Comparison of ENCODE assay signal across 25 mouse cellular contexts in the genomic region with DNA sequence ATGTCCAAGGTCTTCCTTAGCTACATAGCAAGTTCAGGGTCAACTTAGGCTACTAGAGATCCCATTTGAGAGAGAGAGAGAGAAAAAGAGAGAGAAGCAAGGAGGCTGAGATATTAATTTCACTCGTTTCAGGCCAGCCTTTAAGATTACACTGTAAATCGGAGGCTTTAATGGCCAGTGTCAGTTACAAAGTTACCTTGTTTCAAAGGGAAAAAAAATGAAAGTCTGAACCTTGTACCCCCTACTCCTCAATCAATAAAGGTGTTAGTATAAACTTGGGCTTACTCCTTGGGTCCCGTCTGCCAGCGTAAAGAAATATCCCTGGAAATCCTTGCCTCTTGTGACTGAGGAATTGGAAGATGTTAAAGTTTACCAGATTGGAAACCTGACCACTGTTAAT. TPM values are rescaled to one million over a fixed set of nuclear protein-coding genes. Genes with fewer than 3 reads are reported as not detected.
A peak's percentile ranks its signal among the peaks of the same experiment; 100 is the strongest.
DNase-seq lines count a peak whose midpoint lies in the region; ATAC-seq and TF ChIP-seq lines count a peak whose summit lies in the region.
"Had no signal": no experiment of that assay in that cellular context is flagged by ENCODE, and none has a peak within 500 bp of the region (broad histone marks: within the 10 kb centered on the region; RNA-seq: fewer than 3 reads in every experiment).

No protein-coding gene starts in this region.

- no peak overlapping the region for H3K9ac ChIP-seq in kidney, embryonic 14.5 days (ENCODE audit: low read depth, low read length)
- H3K9ac ChIP-seq in kidney, postnatal 0 days (ENCODE audit: low read depth, low read length), result no peak overlapping the region
- no peak overlapping the region for H3K9ac ChIP-seq in intestine, postnatal 0 days (ENCODE audit: low read depth, low read length)
- no peak overlapping the region for H3K9ac ChIP-seq in hindbrain, embryonic 12.5 days
- H3K9ac ChIP-seq: forebrain, embryonic 13.5 days; heart, embryonic 13.5 days; hindbrain, embryonic 15.5 days had no signal

- H3K4me3 ChIP-seq in kidney, embryonic 14.5 days (ENCODE audit: low read length), result no peak overlapping the region
- no peak overlapping the region for H3K4me3 ChIP-seq in kidney, postnatal 0 days (replicated peaks; ENCODE audit: low read depth, low read length)
- H3K4me3 ChIP-seq in intestine, postnatal 0 days (ENCODE audit: low read depth, low read length), result no peak overlapping the region
- H3K4me3 ChIP-seq in hindbrain, embryonic 12.5 days, result no peak overlapping the region
- H3K4me3 ChIP-seq: forebrain, embryonic 10.5 days; forebrain, embryonic 13.5 days; heart, adult 2 months; heart, embryonic 10.5 days; heart, embryonic 13.5 days; hindbrain, embryonic 15.5 days had no signal

- peak; percentile 74 for ATAC-seq in kidney, embryonic 14.5 days (ENCODE audit: low FRiP score, low TSS enrichment)
- ATAC-seq in kidney, postnatal 0 days (replicated peaks; ENCODE audit: low FRiP score, low read depth), result no peak
- peak; percentile 35; the same call in 1 of the 2 replicates for ATAC-seq in intestine, postnatal 0 days
- ATAC-seq in hindbrain, embryonic 12.5 days (ENCODE audit: low FRiP score), result no peak
- ATAC-seq: activated CD4-positive, CD25-positive, alpha-beta regulatory T cell, adult 4 months; forebrain, embryonic 13.5 days; forebrain, embryonic 16.5 days had no signal

- H3K36me3 ChIP-seq in kidney, embryonic 14.5 days (ENCODE audit: control insufficient read depth, insufficient read depth, low read length), result no peaks in the 10 kb centered on the region
- H3K36me3 ChIP-seq in kidney, postnatal 0 days (ENCODE audit: insufficient read depth, low read length), result no peaks in the 10 kb centered on the region
- H3K36me3 ChIP-seq in intestine, postnatal 0 days (ENCODE audit: control insufficient read depth, insufficient read depth), result no peaks in the 10 kb centered on the region
- H3K36me3 ChIP-seq in hindbrain, embryonic 12.5 days, result no peaks in the 10 kb centered on the region
- H3K36me3 ChIP-seq: forebrain, embryonic 10.5 days; heart, embryonic 10.5 days; heart, embryonic 13.5 days; hindbrain, embryonic 15.5 days had no signal

- no peak overlapping the region for H3K4me2 ChIP-seq in kidney, embryonic 14.5 days (replicated peaks; ENCODE audit: low read depth, low read length)
- H3K4me2 ChIP-seq in kidney, postnatal 0 days (ENCODE audit: low read length), result no peak overlapping the region
- no peak overlapping the region for H3K4me2 ChIP-seq in intestine, postnatal 0 days (replicated peaks; ENCODE audit: low read depth)
- H3K4me2 ChIP-seq in hindbrain, embryonic 12.5 days (replicated peaks), result no peak overlapping the region
- H3K4me2 ChIP-seq: forebrain, embryonic 13.5 days; heart, embryonic 13.5 days; hindbrain, embryonic 15.5 days had no signal

- H3K4me1 ChIP-seq in kidney, embryonic 14.5 days (ENCODE audit: control insufficient read depth, insufficient read depth, low read length), result no peaks in the 10 kb centered on the region
- no peaks in the 10 kb centered on the region for H3K4me1 ChIP-seq in kidney, postnatal 0 days (replicated peaks; ENCODE audit: insufficient read depth, low read length)
- peaks cover 8% of the 10 kb centered on the region for H3K4me1 ChIP-seq in intestine, postnatal 0 days (replicated peaks; ENCODE audit: control insufficient read depth, insufficient read depth, low read length)
- H3K4me1 ChIP-seq in hindbrain, embryonic 12.5 days, result no peaks in the 10 kb centered on the region
- H3K4me1 ChIP-seq: forebrain, embryonic 10.5 days; forebrain, embryonic 13.5 days; heart, embryonic 10.5 days; heart, embryonic 13.5 days; hindbrain, embryonic 15.5 days had no signal

- no peaks in the 10 kb centered on the region for H3K9me3 ChIP-seq in kidney, embryonic 14.5 days (ENCODE audit: control insufficient read depth, low read length)
- no peaks in the 10 kb centered on the region for H3K9me3 ChIP-seq in kidney, postnatal 0 days (replicated peaks; ENCODE audit: low read length)
- no peaks in the 10 kb centered on the region for H3K9me3 ChIP-seq in intestine, postnatal 0 days (ENCODE audit: control insufficient read depth)
- H3K9me3 ChIP-seq in hindbrain, embryonic 12.5 days (replicated peaks), result no peaks in the 10 kb centered on the region
- H3K9me3 ChIP-seq: forebrain, embryonic 10.5 days; forebrain, embryonic 13.5 days; heart, embryonic 10.5 days; heart, embryonic 13.5 days; hindbrain, embryonic 15.5 days had no signal

- no peak for TF ChIP-seq CTCF in kidney, postnatal 0 days (IDR thresholded peaks at IDR 0.05; ENCODE audit: low read depth)
- no peak for TF ChIP-seq CTCF in intestine, postnatal 0 days (IDR thresholded peaks at IDR 0.05; ENCODE audit: low read depth)

- no peaks in the 10 kb centered on the region for H3K27me3 ChIP-seq in kidney, embryonic 14.5 days (ENCODE audit: control insufficient read depth, insufficient read depth, low read length)
- H3K27me3 ChIP-seq in kidney, postnatal 0 days (ENCODE audit: insufficient read depth, low read length), result no peaks in the 10 kb centered on the region
- H3K27me3 ChIP-seq in intestine, postnatal 0 days (replicated peaks; ENCODE audit: control insufficient read depth, insufficient read depth, low read length), result no peaks in the 10 kb centered on the region
- H3K27me3 ChIP-seq in hindbrain, embryonic 12.5 days, result no peaks in the 10 kb centered on the region
- H3K27me3 ChIP-seq: forebrain, embryonic 13.5 days; heart, embryonic 13.5 days; hindbrain, embryonic 15.5 days had no signal

- no peak overlapping the region for H3K27ac ChIP-seq in kidney, embryonic 14.5 days (ENCODE audit: low read depth, low read length)
- no peak overlapping the region for H3K27ac ChIP-seq in kidney, postnatal 0 days
- no peak overlapping the region for H3K27ac ChIP-seq in intestine, postnatal 0 days (ENCODE audit: low read depth, low read length)
- no peak overlapping the region for H3K27ac ChIP-seq in hindbrain, embryonic 12.5 days
- H3K27ac ChIP-seq: forebrain, embryonic 10.5 days; forebrain, embryonic 13.5 days; heart, adult 2 months; heart, embryonic 10.5 days; heart, embryonic 13.5 days; hindbrain, embryonic 15.5 days had no signal

- WGBS in kidney, embryonic 14.5 days, result 39% methylated on average over 4 of the region's 4 CpGs
- 39% methylated on average over 4 of the region's 4 CpGs for WGBS in kidney, postnatal 0 days
- 36% methylated on average over 4 of the region's 4 CpGs for WGBS in intestine, postnatal 0 days
- 85% methylated on average over 4 of the region's 4 CpGs for WGBS in hindbrain, embryonic 12.5 days

- DNase-seq in kidney, adult 8-10 months, result no peak
- DNase-seq in kidney, postnatal 0 days (ENCODE audit: low spot score), result peak; percentile 42
- no peak for DNase-seq in kidney, adult 18-20 months
- DNase-seq: adrenal gland, adult 8-10 months; adrenal gland, postnatal 25 days; cerebellum, adult 11-12 months; cerebellum, adult 8-10 months; cerebellum, postnatal 10 days; cerebellum, postnatal 36 days; embryo, embryonic 11 days; gastrocnemius, postnatal 10 days; gastrocnemius, postnatal 36 days; heart, adult 2 months; heart, postnatal 14 days; heart, postnatal 4 days had no signal

RNA-seq across cellular contexts. Expression of a gene that starts 24.9 kb away (rescaled TPM):
- 6.1 and 10.3 TPM in 2 replicates for polyA plus RNA-seq in kidney, embryonic 14.5 days (2014; fragmentation: Nextera tagmentation; extraction: Ambion mirVana)
- polyA plus RNA-seq in kidney, postnatal 0 days (2015; fragmentation: Nextera tagmentation; extraction: Ambion mirVana), result 10.0 and 11.0 TPM in 2 replicates
- polyA plus RNA-seq in intestine, postnatal 0 days (2015; fragmentation: Nextera tagmentation; extraction: Ambion mirVana), result 20.9 and 24.0 TPM in 2 replicates
- 15.2 and 15.7 TPM in 2 replicates for polyA plus RNA-seq in hindbrain, embryonic 12.5 days (2016; fragmentation: Nextera tagmentation; extraction: Ambion mirVana)

Comparison
In these comparisons a context has a peak if more than half of its experiments do, and no peak if none do; other contexts are left out.
1. ATAC-seq: peak in kidney, embryonic 14.5 days (single experiment) and intestine, postnatal 0 days (single experiment); none in kidney, postnatal 0 days (single experiment) and hindbrain, embryonic 12.5 days (single experiment).